Mouse (Mus musculus) megakaryocyte-erythroid progenitor cell, adult 5 weeks (primary cell): Measurements from ENCODE around the gene Esp6. TPM values are rescaled to one million over a fixed set of nuclear protein-coding genes. Genes with fewer than 3 reads are reported as not detected.

Experiments used
- polyA plus RNA-seq: library from polyadenylated mRNA; stranded (reverse); fragments of >175 nt; gene quantifications from 2 replicates; pipeline ENCODE4 v1.2.3, GENCODE M21; 2012

Gene Esp6
- not detected in 2 replicates for polyA plus RNA-seq

GRCm38 (mm10) chr17:40561207-40561606, at the start of gene Esp6:
Gene Esp6, plus strand, starts transcription at chr17:40561507.

GRCm38 (mm10) chr17:40519818-40520217, 41.5 kb upstream of the Esp6 start, which contains the start of gene Esp8:
Gene Esp8, plus strand, starts transcription at chr17:40520022.

GRCm38 (mm10) chr17:40598294-40598693, 37.0 kb downstream of the Esp6 start, which contains the start of gene Esp4:
Gene Esp4, plus strand, starts transcription at chr17:40598594.

Other genes with a start within 250 kb of the Esp6 start
- gene Crisp1, start 242.3 kb upstream of the Esp6 start, polyA plus RNA-seq = not detected in 2 replicates
- gene Esp8, start 41.5 kb upstream of the Esp6 start, polyA plus RNA-seq = not detected in 2 replicates
- gene Esp4, start 37.1 kb downstream of the Esp6 start, polyA plus RNA-seq = not detected in 2 replicates
- gene Esp3, start 70.6 kb downstream of the Esp6 start, polyA plus RNA-seq = not detected in 2 replicates
- gene Esp1, start 165.6 kb downstream of the Esp6 start, polyA plus RNA-seq = not detected in 2 replicates
- 0.06 TPM in 1 of 2 replicates, not detected in the other for gene Crisp2, start 245.5 kb downstream of the Esp6 start, polyA plus RNA-seq
- gene Rhag, start 249.6 kb downstream of the Esp6 start, polyA plus RNA-seq = 1.7 TPM in 2 replicates